Mouse (Mus musculus) right cerebral cortex, adult 2 months (tissue): ENCODE measurements around the gene Hif3a.

Experiments used
- DNase-seq, 2 experiments: peaks; one replicate each; pipeline ENCODE4 v3.0.0; 2021 to 2022; ENCODE audit warnings: low spot score in 2 of 2

The Hif3a gene

DNA sequence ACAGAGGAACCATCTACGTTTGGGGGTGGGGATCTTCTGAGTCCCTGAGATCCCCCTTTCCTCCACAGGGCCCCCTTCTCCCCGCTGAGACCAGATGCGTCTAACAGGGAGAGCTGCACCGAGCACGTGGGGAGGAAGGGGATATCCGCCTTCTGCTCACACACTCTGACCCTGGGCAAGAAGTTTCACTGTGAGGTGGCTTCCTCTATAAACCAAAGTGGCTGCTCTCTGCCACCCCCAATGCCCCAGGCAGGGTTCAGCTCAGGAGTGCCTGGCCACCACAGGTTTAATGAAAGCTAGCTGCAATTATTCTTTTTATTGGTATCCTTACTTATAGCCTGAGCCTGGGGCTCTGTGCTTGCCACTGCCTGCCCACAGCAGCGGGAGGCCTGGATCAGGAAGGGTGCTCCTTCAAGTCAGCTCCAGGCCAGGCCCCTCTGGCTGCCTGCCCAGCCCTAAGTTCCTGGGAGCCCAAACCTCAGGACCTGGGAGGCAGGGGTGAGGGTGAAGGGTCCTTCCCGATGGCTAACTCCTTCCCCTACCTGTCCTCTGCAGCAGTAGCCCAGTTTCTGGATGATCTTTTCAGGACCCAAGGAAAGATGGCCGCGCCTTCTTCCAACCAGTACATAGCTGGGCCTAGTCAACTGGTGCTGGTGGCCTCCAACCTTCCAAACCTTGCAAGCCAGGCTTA is 37.3 kb downstream of the Hif3a start:
- DNase-seq, result no peak

DNA sequence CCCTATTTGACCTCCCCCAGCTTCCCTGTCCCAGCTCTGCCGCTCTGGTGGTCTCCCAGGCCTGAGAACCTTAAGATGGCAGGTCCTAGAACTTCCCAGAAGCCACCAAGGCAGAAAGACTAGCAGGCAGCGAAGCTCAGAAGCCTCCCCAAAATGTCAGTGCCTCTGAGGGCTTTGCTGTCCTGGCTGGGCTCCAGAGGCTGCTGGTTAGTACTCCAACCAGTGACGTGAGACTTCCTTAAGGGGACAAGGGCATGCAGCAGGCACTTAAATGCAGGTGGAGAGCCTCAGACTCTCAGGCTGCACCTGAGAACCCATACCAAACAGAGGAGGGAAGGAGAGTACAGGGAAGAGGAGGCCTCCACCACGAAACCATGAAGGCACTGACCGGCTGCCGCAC is 38.1 kb downstream of the Hif3a start:
- no peak for DNase-seq

GRCm38 (mm10) chr7:17023701-17024100 is 38.5 kb downstream of the Hif3a start:
- DNase-seq, result no peak

DNA sequence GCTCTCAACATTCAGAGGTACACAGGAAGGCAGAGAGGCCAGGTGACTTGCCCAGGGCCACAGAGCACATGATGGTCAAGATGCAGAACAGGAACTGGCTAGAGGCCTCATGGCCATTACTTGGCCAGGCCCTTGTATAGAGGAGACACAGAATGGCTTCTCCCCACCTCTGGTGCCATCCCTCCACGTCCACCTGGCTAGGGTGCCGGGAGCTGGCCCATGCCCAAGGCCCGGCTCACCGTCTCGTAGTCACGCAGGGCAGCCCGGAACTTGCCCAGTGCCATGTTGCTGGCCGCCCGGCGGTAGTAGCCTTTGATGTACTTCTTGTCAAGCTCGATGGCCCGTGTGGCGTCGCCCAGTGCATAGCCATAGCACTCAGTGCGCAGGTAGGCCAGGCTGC is 40.1 kb downstream of the Hif3a start:
- DNase-seq, result no peak

DNA sequence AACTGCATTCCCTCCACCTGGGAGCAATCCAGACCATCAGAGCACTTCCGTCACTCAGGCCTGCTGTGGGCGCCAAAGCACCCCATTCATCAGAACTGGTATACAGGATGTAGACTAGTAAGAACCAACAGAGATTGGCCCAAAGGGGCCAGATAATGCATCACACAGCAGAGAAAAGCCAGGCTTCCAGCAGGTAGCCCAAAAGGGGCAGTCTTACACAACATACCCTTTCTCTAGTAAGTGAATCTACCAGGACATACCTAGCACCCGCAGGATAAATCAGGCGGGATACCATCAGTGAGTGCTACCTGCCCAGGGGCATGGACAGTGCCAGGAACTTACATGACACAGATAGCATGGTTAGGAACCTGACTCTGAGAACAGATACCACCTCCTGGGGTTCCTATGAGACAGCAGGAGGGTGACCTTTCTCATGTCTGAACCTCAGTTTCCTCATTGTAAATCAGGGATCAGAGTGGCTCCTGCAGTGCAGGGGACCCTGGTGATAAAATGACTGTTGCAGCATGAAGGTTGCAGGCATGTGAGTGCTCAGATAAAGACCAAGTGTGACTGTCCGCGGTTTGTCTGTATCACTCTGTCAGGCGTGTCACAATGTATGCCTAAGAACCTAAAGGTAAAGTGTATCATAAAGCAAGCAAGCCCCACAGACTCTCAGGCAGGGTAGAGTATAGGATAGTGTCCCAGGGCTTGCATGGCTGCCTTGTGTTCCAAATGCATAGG is 42.6 kb downstream of the Hif3a start:
- DNase-seq, result no peak

- no peak for DNase-seq
Observed at GRCm38 (mm10) chr7:17017921-17018320, 44.3 kb downstream of the Hif3a start.

DNA sequence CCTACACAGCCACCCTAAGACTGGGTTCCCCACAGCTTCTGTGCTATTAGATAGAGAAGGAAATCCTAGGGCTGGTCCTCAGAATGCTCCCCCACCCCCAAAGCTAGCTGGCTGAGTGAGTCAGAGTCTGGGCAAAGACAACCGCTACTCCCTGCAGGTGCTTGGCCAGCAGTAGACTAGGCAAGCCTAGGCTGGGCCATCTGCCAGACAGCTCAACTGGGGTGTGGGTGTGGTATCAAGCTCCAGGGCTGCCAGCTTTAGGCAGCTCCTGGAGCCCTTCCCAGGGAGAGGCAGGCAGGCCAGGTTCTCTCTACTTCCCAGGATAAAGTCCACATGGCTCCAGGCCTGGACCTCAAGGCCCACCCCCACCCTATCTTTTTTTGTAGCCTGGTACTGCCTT is 45.2 kb downstream of the Hif3a start:
- DNase-seq, result peak; percentile 95 to 97

- no peak for DNase-seq
Observed at GRCm38 (mm10) chr7:17015381-17015780, 46.8 kb downstream of the Hif3a start.

GRCm38 (mm10) chr7:17011909-17012590 is 50.2 kb downstream of the Hif3a start:
- no peak for DNase-seq

- DNase-seq, result no peak
Observed at GRCm38 (mm10) chr7:17010010-17010347, 52.2 kb downstream of the Hif3a start.

- no peak for DNase-seq
Observed at GRCm38 (mm10) chr7:17009326-17010009, 52.8 kb downstream of the Hif3a start.

DNA sequence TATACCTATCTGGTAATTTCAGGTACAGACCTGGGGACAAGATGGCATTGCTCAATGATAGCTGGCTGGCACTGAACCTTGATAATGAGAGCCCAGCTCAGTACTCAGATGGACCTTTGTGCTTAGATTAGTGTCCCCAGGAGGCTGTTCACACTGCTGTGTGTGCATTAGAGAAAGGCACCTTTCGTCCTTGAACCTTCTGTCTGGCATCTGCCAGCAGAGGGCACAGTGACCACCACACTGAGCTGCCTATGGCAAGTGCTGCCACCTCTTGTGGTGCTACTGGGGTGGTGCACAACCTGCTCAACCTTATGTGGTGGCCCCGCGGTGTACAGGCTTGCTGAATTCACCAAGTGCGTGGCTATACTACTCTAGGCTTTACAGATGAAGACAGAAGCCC is 54.9 kb downstream of the Hif3a start:
- no peak for DNase-seq

DNA sequence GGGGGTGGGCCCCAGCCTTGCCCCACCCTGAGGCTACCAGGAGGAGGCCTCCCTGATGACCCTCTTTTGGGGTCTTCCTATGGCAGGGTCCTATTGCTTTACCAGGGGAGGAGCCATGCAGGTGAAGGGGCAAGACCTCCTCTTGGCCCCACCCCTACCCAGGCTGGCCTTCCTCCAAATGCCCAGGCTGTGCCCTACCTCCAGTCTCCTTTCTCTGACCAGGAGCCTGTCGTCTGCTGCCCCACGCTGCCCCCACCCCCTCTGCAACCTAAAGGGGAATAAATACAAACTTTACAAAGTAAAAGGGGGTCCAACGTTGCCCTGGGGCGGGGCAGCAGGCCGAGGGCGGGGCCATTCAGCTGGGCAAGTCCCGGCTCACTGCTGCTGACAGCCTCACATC is 57.5 kb downstream of the Hif3a start:
- DNase-seq, result no peak

DNA sequence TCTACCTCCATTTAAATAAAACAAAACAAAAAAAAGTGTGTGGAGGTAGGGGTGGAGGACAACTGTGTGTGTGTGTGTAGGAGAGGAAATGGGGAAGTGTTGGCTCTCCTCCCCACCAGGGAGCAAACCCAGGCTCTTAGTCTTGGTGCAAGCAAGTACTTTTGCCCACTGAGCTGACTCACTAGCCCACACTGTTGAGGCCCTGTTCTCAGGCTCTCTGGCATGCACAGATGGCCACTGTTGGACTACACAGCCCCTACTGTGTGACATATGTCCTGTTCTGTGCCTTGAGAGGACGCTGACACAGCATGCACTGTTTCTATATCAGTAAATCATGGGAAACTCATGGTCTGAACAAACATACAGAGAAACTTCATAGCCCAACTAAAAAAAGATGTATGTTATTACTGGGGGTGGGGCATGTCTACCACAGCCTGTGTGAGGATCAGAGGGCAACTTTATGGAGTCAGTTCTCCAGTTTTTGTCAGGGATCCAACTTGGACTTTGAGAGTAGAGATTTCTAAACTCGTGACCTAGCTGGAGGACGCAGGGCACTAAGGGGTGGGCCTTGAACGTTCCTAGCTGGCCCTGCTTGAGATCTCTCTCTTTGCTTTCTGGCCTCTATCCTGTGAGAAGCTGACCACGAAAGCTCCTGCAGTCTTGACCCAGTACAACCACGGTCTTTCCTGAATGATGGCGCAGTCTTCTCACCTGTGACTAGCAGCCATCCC is 58.8 kb downstream of the Hif3a start:
- no peak for DNase-seq

GRCm38 (mm10) chr7:17002375-17003195 is 59.6 kb downstream of the Hif3a start:
- DNase-seq, result peak; percentile 86 to 89

DNA sequence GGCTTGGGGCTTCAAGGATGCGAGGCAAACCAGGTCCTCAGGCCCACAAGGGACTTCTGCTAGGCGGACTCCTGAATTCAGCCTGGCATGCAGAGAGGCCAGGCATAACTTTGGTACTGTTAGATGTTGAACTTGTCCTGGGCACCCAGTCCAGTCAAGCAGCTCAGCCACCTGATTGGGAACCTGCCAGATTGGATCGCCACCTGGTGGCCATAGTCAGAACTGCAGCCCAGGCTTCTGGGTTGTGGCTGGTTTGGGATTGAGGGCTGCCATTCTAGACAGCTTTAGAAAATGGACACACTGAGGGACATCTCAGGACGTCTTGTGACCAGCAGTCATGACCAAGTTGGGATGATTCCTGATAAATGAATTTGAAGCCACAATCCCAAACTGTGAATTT is 62.6 kb downstream of the Hif3a start:
- peak; percentile 90 to 94 for DNase-seq

DNA sequence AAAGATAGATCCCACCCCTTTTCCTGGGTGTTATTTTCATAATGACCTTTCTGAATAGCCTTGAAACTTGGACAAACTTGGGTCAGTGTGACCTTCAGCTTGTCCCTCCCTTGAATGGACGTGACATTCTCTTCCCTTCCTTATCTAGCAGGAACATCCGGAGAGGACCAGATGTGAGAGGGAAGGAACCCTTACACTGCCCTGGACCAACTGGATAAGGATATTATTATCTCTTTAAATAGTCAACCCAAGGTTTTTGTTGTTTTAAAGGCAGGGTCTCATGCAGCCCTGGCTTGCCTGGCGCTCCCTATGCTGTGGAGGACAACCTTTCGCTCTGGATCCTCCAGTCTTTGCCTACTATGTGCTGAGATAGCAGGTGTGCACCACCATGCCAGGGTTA is 63.0 kb downstream of the Hif3a start:
- no peak for DNase-seq

DNA sequence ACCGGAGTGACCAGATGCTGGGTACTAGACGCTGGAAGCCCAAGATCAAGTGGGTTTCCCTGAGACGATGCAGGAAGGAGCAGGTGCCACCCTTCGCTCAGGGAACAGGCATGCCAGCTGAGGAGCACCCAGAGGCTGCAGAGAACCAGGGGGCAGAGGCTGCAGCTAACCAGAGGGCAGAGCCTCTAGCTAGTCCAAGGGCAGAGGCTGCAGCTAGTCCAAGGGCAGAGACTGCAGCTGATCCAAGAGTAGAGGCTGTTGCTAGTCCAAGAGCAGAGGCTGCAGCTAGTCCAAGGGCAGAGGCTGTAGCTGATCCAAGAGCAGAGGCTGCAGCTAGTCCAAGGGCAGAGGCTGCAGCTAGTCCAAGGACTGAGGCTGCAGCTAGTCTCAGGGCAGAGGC is 66.9 kb downstream of the Hif3a start:
- DNase-seq, result no peak

DNA sequence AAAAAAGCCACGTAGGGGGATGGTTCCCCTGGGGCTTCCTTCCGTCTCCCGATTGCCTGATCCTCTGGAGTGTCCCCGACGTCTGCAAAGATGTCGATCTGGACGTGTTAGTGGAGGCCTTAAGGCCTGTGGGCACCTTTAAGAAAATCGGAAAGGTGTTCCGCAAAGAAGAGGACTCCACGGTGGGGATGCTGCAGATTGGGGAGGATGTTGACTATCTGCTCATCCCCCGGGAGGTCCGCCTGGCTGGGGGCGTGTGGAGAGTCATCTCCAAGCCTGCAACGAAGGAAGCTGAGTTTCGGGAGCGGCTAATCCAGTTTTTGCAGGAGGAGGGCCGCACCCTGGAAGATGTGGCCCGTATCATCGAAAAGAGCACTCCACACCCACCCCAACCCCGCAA is 67.8 kb downstream of the Hif3a start:
- DNase-seq, result no peak

- no peak for DNase-seq
Observed at GRCm38 (mm10) chr7:16993651-16994399, 68.4 kb downstream of the Hif3a start.
